Mouse (Mus musculus): ENCODE results near the gene Mettl2. TPM values are rescaled to one million over a fixed set of nuclear protein-coding genes. Genes with fewer than 3 reads are reported as not detected.
"Not testable (repeated sequence)": the region's sequence is repeated elsewhere in the genome, so short reads cannot be mapped to it uniquely, and the experiment has no call there.

The Mettl2 gene
- polyA plus RNA-seq (2016; fragmentation: Nextera tagmentation; extraction: Ambion mirVana) = 53.9 and 55.6 TPM in 2 replicates

- Histone ChIP-seq H3K27me3 (ENCODE audit: poor library complexity, severe bottlenecking) (no peaks in the 10 kb centered on the region), H3K4me3 (peak within 1 kb of the TSS; percentile 78), H3K36me3 (replicated peaks) (peaks cover 23% of the 10 kb centered on the region), H3K4me1 (peaks cover 14% of the 10 kb centered on the region), H3K9me3 (no peaks in the 10 kb centered on the region), H3K27ac (peak within 1 kb of the TSS; percentile 75)
- peak; percentile 90 for DNase-seq (ENCODE audit: extremely low spot score, low spot score)
- WGBS = 1% methylated on average over 26 of the region's 38 CpGs
Observed at GRCm38 (mm10) chr11:105125735-105126519, at the start of gene Mettl2. TSS of gene Mettl2 (plus strand) at chr11:105126425.

GRCm38 (mm10) chr11:105112448-105112847 is 13.8 kb upstream of the Mettl2 start:
- H3K27me3 ChIP-seq (ENCODE audit: poor library complexity, severe bottlenecking); DNase-seq (ENCODE audit: extremely low spot score, low spot score); H3K9me3 ChIP-seq; H3K36me3 ChIP-seq (replicated peaks); H3K27ac ChIP-seq; H3K4me1 ChIP-seq; H3K4me3 ChIP-seq: not testable (repeated sequence)
- WGBS = 75% methylated on average over 22 of the region's 22 CpGs

GRCm38 (mm10) chr11:105117814-105118213 is 8.4 kb upstream of the Mettl2 start:
- 90% methylated on average over 7 of the region's 7 CpGs for WGBS
- Histone ChIP-seq H3K27me3 (ENCODE audit: poor library complexity, severe bottlenecking) (no peaks in the 10 kb centered on the region), H3K9me3 (no peaks in the 10 kb centered on the region), H3K4me1 (no peaks in the 10 kb centered on the region), H3K36me3 (replicated peaks) (no peaks in the 10 kb centered on the region), H3K27ac (no peak overlapping the region), H3K4me3 (no peak overlapping the region)
- DNase-seq (ENCODE audit: extremely low spot score, low spot score) = no peak

- Histone ChIP-seq H3K4me3 (no peak overlapping the region), H3K27ac (no peak overlapping the region), H3K4me1 (no peaks in the 10 kb centered on the region), H3K9me3 (no peaks in the 10 kb centered on the region), H3K36me3 (replicated peaks) (no peaks in the 10 kb centered on the region), H3K27me3 (ENCODE audit: poor library complexity, severe bottlenecking) (no peaks in the 10 kb centered on the region)
- DNase-seq (ENCODE audit: extremely low spot score, low spot score) = no peak
- 32% methylated on average over 4 of the region's 4 CpGs for WGBS
Observed at GRCm38 (mm10) chr11:105120551-105121061, 5.6 kb upstream of the Mettl2 start.

- DNase-seq (ENCODE audit: extremely low spot score, low spot score); H3K9me3 ChIP-seq; H3K4me3 ChIP-seq; H3K4me1 ChIP-seq; H3K27me3 ChIP-seq (ENCODE audit: poor library complexity, severe bottlenecking); H3K27ac ChIP-seq; H3K36me3 ChIP-seq (replicated peaks): not testable (repeated sequence)
- 82% methylated on average over 5 of the region's 5 CpGs for WGBS
Observed at GRCm38 (mm10) chr11:105121792-105122191, 4.4 kb upstream of the Mettl2 start.

GRCm38 (mm10) chr11:105123986-105124385 is 2.2 kb upstream of the Mettl2 start:
- no peak overlapping the region for H3K4me3 ChIP-seq
- peak; percentile 55 for DNase-seq (ENCODE audit: extremely low spot score, low spot score)
- no peaks in the 10 kb centered on the region for H3K9me3 ChIP-seq
- WGBS = 11% methylated on average over 9 of the region's 9 CpGs
- no peaks in the 10 kb centered on the region for H3K27me3 ChIP-seq (ENCODE audit: poor library complexity, severe bottlenecking)
- peaks cover 4% of the 10 kb centered on the region for H3K36me3 ChIP-seq (replicated peaks)
- no peak overlapping the region for H3K27ac ChIP-seq
- peaks cover 14% of the 10 kb centered on the region for H3K4me1 ChIP-seq

- WGBS = under 1% methylated on average over 47 of the region's 49 CpGs
- Histone ChIP-seq H3K4me3 (peak overlapping the region; percentile 78), H3K27ac (peak overlapping the region; percentile 75), H3K27me3 (ENCODE audit: poor library complexity, severe bottlenecking) (no peaks in the 10 kb centered on the region), H3K9me3 (no peaks in the 10 kb centered on the region), H3K36me3 (replicated peaks) (peaks cover 30% of the 10 kb centered on the region), H3K4me1 (peaks cover 14% of the 10 kb centered on the region)
- no peak for DNase-seq (ENCODE audit: extremely low spot score, low spot score)
Observed at GRCm38 (mm10) chr11:105126520-105127029, 350 bp downstream of the Mettl2 start.

GRCm38 (mm10) chr11:105135692-105136091 is 9.5 kb downstream of the Mettl2 start:
- 96% methylated on average over 7 of the region's 7 CpGs for WGBS
- no peak for DNase-seq (ENCODE audit: extremely low spot score, low spot score)
- Histone ChIP-seq H3K27ac (no peak overlapping the region), H3K36me3 (replicated peaks) (peaks cover 100% of the 10 kb centered on the region), H3K9me3 (no peaks in the 10 kb centered on the region), H3K27me3 (ENCODE audit: poor library complexity, severe bottlenecking) (no peaks in the 10 kb centered on the region), H3K4me1 (no peaks in the 10 kb centered on the region), H3K4me3 (no peak overlapping the region)

GRCm38 (mm10) chr11:105137255-105137654 is 11.0 kb downstream of the Mettl2 start:
- not testable (repeated sequence) for H3K4me3 ChIP-seq; H3K9me3 ChIP-seq; H3K27me3 ChIP-seq (ENCODE audit: poor library complexity, severe bottlenecking); DNase-seq (ENCODE audit: extremely low spot score, low spot score); H3K4me1 ChIP-seq; H3K27ac ChIP-seq
- H3K36me3 ChIP-seq (replicated peaks) = peaks cover 95% of the 10 kb centered on the region
- 97% methylated on average over 2 of the region's 2 CpGs for WGBS

GRCm38 (mm10) chr11:105140512-105140911 is 14.3 kb downstream of the Mettl2 start:
- DNase-seq (ENCODE audit: extremely low spot score, low spot score); H3K4me3 ChIP-seq; H3K4me1 ChIP-seq; H3K27ac ChIP-seq; H3K9me3 ChIP-seq; H3K27me3 ChIP-seq (ENCODE audit: poor library complexity, severe bottlenecking): not testable (repeated sequence)
- WGBS = 87% methylated on average over 8 of the region's 8 CpGs
- H3K36me3 ChIP-seq (replicated peaks) = peaks cover 64% of the 10 kb centered on the region

- Histone ChIP-seq H3K4me3 (no peak overlapping the region), H3K4me1 (no peaks in the 10 kb centered on the region), H3K9me3 (no peaks in the 10 kb centered on the region), H3K27ac (no peak overlapping the region), H3K27me3 (ENCODE audit: poor library complexity, severe bottlenecking) (no peaks in the 10 kb centered on the region), H3K36me3 (replicated peaks) (peaks cover 58% of the 10 kb centered on the region)
- WGBS = 94% methylated on average over 5 of the region's 5 CpGs
- DNase-seq (ENCODE audit: extremely low spot score, low spot score) = no peak
Observed at GRCm38 (mm10) chr11:105141115-105141514, 14.9 kb downstream of the Mettl2 start.

GRCm38 (mm10) chr11:105143564-105143963 is 17.3 kb downstream of the Mettl2 start:
- H3K27ac ChIP-seq = no peak overlapping the region
- H3K27me3 ChIP-seq (ENCODE audit: poor library complexity, severe bottlenecking) = no peaks in the 10 kb centered on the region
- H3K36me3 ChIP-seq (replicated peaks) = peaks cover 34% of the 10 kb centered on the region
- no peaks in the 10 kb centered on the region for H3K4me1 ChIP-seq
- H3K4me3 ChIP-seq = no peak overlapping the region
- no peaks in the 10 kb centered on the region for H3K9me3 ChIP-seq
- no peak for DNase-seq (ENCODE audit: extremely low spot score, low spot score)

GRCm38 (mm10) chr11:105144084-105144483 is 17.9 kb downstream of the Mettl2 start:
- Histone ChIP-seq H3K36me3 (replicated peaks) (peaks cover 28% of the 10 kb centered on the region), H3K4me3 (no peak overlapping the region), H3K27ac (no peak overlapping the region), H3K4me1 (no peaks in the 10 kb centered on the region), H3K27me3 (ENCODE audit: poor library complexity, severe bottlenecking) (no peaks in the 10 kb centered on the region), H3K9me3 (no peaks in the 10 kb centered on the region)
- 85% methylated on average over 3 of the region's 3 CpGs for WGBS
- DNase-seq (ENCODE audit: extremely low spot score, low spot score) = no peak
